Mouse (Mus musculus) layer of hippocampus, adult 18-20 months (tissue): ENCODE data around the gene Gm11756. TPM values are rescaled to one million over a fixed set of nuclear protein-coding genes. Genes with fewer than 3 reads are reported as not detected.
"Not testable (repeated sequence)": the region's sequence is repeated elsewhere in the genome, so short reads cannot be mapped to it uniquely, and the experiment has no call there.

Experiments used
- DNase-seq, 2 experiments: peaks; one replicate each; pipeline ENCODE4 v3.0.0; 2022; ENCODE audit warnings: low spot score in 2 of 2
- long read RNA-seq: library from polyadenylated mRNA; stranded (forward); transcript quantifications from one replicate; pipeline ENCODE4 v2.0.0, GENCODE M21; 2021
- total RNA-seq, 2 experiments: library from RNA; stranded (reverse); gene quantifications; 2 replicates each; pipeline ENCODE4 v1.2.3; 2021

The Gm11756 gene
- total RNA-seq, result not detected
- long read RNA-seq, result 0 reads

DNA sequence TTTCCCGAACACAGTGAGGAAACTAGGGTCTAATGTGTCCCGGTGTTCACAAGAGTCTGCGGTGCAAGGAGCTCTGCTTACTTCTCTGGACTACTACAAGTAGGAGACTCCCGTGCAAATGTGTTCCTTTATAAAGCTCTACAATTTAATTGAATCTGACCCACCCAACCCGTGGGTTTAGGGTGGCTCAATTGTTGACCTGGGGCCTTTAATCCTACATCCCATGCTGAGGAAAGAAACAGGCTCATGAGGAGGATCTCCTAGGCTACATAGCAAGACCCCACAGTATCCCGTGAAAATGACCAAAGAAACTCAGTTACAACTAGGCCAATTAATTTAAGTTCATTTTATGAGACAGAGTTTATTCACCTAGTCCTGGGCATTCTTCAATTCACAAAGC lies at the start of gene Gm11756:
TSS of gene Gm11756 (minus strand) at position 101 of the 400 bp plus-strand sequence.
- not testable (repeated sequence) for DNase-seq

DNA sequence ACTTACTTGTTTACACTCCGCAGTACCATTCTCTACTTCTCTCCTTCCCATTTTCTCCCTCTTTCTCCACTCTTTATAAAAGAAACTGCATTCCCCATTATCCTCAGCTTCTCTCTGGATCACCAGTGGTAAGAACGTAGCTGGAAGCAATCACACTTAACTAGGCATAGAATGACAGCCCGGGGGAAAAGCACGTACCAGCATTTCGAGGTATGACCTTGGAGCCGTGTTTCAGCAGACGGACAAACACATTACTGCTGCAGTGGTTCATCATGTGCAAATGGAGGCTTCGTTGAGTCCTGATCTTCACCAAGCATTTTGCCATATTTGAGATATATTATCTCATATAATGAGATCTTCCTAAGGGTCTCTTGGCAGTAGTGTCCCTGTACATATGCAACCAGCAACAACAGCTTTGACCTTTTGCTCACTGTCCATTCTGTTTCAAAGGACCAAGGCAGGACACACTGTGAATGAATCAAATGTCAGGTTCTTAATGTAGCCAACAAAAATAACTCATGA lies 29.9 kb upstream of the Gm11756 start, which contains the start of gene 2310002L09Rik:
TSS of gene 2310002L09Rik (minus strand) at position 472 of the 522 bp plus-strand sequence.
- DNase-seq, result no peak

DNA sequence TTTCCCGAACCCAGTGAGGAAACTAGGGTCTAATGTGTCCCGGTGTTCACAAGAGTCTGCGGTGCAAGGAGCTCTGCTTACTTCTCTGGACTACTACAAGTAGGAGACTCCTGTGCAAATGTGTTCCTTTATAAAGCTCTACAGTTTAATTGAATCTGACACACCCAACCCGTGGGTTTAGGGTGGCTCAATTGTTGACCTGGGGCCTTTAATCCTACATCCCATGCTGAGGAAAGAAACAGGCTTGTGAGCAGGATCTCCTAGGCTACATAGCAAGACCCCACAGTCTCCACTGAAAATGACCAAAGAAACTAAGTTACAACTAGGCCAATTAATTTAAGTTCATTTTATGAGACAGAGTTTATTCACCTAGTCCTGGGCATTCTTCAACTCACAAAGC lies 14.7 kb downstream of the Gm11756 start, which contains the start of gene Gm13871:
TSS of gene Gm13871 (minus strand) at position 101 of the 400 bp plus-strand sequence.
- not testable (repeated sequence) for DNase-seq

- not testable (repeated sequence) for DNase-seq
Measured at GRCm38 (mm10) chr4:73891012-73891411, 29.5 kb downstream of the Gm11756 start, which contains the start of gene Gm11757. TSS of gene Gm11757 (minus strand) at chr4:73891112.

DNA sequence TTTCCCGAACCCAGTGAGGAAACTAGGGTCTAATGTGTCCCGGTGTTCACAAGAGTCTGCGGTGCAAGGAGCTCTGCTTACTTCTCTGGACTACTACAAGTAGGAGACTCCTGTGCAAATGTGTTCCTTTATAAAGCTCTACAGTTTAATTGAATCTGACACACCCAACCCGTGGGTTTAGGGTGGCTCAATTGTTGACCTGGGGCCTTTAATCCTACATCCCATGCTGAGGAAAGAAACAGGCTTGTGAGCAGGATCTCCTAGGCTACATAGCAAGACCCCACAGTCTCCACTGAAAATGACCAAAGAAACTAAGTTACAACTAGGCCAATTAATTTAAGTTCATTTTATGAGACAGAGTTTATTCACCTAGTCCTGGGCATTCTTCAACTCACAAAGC lies 44.4 kb downstream of the Gm11756 start, which contains the start of gene Gm11758:
TSS of gene Gm11758 (minus strand) at position 101 of the 400 bp plus-strand sequence.
- DNase-seq, result not testable (repeated sequence)

Other genes with a start within 250 kb of the Gm11756 start
- not detected for gene Gm428, start 237.2 kb downstream of the Gm11756 start, total RNA-seq
- gene Rasef, start 129.8 kb downstream of the Gm11756 start, total RNA-seq, result not detected
- gene Gm11758, start 44.5 kb downstream of the Gm11756 start, total RNA-seq, result not detected
- not detected for gene Gm11757, start 29.6 kb downstream of the Gm11756 start, total RNA-seq
- gene Gm13871, start 14.8 kb downstream of the Gm11756 start, total RNA-seq, result not detected
- not detected for gene 2310002L09Rik, start 30.1 kb upstream of the Gm11756 start, total RNA-seq
- gene Frmd3, start 92.7 kb upstream of the Gm11756 start, total RNA-seq, result 1 to 10 TPM; 2.0 to 2.6 TPM